Comparison of ENCODE assay signal across 1 mouse cellular context in the genomic region with DNA sequence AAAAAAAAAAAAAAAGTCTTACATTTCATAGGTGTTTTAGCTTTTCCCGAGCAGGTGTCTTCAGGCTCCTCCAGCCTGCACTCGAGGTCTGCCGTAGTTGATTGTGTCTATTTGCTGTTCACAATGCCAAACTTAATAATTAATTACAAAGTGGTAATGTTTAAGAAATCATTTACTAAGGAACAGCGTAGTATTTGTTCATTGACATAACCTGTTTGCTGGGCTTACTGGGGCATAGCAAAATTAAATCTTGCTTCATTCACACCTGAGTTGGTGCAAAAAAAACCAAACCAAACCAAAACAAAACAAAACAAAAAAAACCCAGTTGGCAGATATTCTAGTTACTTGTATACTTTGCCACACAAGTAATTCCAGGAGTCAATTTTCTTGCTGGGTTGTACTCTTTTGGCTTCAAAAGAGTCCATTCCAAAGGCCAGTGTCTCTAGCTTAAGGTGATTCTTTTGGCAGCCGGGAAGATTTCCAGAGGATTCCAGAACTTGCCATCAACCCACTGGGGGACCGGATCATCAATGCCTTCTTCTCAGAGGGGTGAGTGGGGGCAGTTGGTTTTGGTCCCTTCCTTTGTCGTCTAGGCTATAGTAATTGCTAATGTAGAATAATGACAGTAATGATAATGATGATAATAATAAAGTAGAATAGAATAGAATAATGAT.
TF ChIP-seq lines count a peak whose summit lies in the region.

No protein-coding gene starts in this region.

TF ChIP-seq in MEL, 35 proteins besides CTCF, POLR2A, EP300 and RAD21:
- TF ChIP-seq TBP (IDR thresholded peaks at IDR 0.05; ENCODE audit: low read depth, low read length) (no peak), ZNF384 (IDR thresholded peaks at IDR 0.05; ENCODE audit: low read depth, low read length) (peak; percentile 39; the same call in 1 of the 2 replicates)
